Comparison of ENCODE assay signal across 8 mouse cellular contexts in genomic region chr7:35269443-35270024, GRCm38 (mm10). TPM values are rescaled to one million over a fixed set of nuclear protein-coding genes. Genes with fewer than 3 reads are reported as not detected.
DNase-seq lines count a peak whose midpoint lies in the region; ATAC-seq lines count a peak whose summit lies in the region.

No protein-coding gene starts in this region.

- peak overlapping the region; percentile 73 for H3K27ac ChIP-seq in embryonic facial prominence, embryonic 10.5 days (replicated peaks)
- no peak overlapping the region for H3K27ac ChIP-seq in heart, embryonic 11.5 days (ENCODE audit: low read depth, low read length)

- H3K4me3 ChIP-seq in embryonic facial prominence, embryonic 10.5 days = peak overlapping the region; percentile 55
- peak overlapping the region; percentile 44 for H3K4me3 ChIP-seq in heart, embryonic 11.5 days (ENCODE audit: low read depth, low read length)

- DNase-seq in CD4-positive helper T cell, adult 2 months (ENCODE audit: low read depth, low spot score) = peak; percentile 33
- DNase-seq in ZHBTc4 (ENCODE audit: low read depth, low spot score) = peak; percentile 88
- peak; percentile 80 for DNase-seq in embryonic facial prominence, embryonic 10.5 days (ENCODE audit: low spot score)
- peak; percentile 43 for DNase-seq in kidney, adult 9 months
- DNase-seq in lung, postnatal 10 days = peak; percentile 65
- DNase-seq in ovary, postnatal 14 days (ENCODE audit: low spot score) = peak; percentile 13
- no peak for DNase-seq in adipocyte (ENCODE audit: low spot score)

- WGBS in embryonic facial prominence, embryonic 10.5 days = 10% methylated on average over 21 of the region's 21 CpGs
- WGBS in heart, embryonic 11.5 days (ENCODE audit: insufficient replicate concordance) = 4% methylated on average over 21 of the region's 21 CpGs

- peak overlapping the region; percentile 87 for H3K4me2 ChIP-seq in heart, embryonic 11.5 days

- peaks cover 9% of the 10 kb centered on the region for H3K4me1 ChIP-seq in embryonic facial prominence, embryonic 10.5 days
- no peaks in the 10 kb centered on the region for H3K4me1 ChIP-seq in heart, embryonic 11.5 days (ENCODE audit: control insufficient read depth, insufficient read depth, low read length)

- ATAC-seq in heart, embryonic 11.5 days (replicated peaks; ENCODE audit: insufficient number of reproducible peaks, low FRiP score, low TSS enrichment) = 0 out of 2 replicates have a peak, but pooled peaks have one; percentile 39

- H3K36me3 ChIP-seq in embryonic facial prominence, embryonic 10.5 days (replicated peaks) = peaks cover 4% of the 10 kb centered on the region
- no peaks in the 10 kb centered on the region for H3K36me3 ChIP-seq in heart, embryonic 11.5 days (ENCODE audit: control insufficient read depth, insufficient read depth, low read length)

- H3K27me3 ChIP-seq in embryonic facial prominence, embryonic 10.5 days (replicated peaks; ENCODE audit: low read depth, poor library complexity, severe bottlenecking) = no peaks in the 10 kb centered on the region
- H3K27me3 ChIP-seq in heart, embryonic 11.5 days (ENCODE audit: control insufficient read depth, insufficient read depth, low read length) = no peaks in the 10 kb centered on the region

- H3K9ac ChIP-seq in heart, embryonic 11.5 days (ENCODE audit: low read depth, low read length) = peak overlapping the region; percentile 66

- H3K9me3 ChIP-seq in embryonic facial prominence, embryonic 10.5 days = peaks cover 5% of the 10 kb centered on the region
- H3K9me3 ChIP-seq in heart, embryonic 11.5 days (replicated peaks; ENCODE audit: control insufficient read depth, low read length) = peaks cover 4% of the 10 kb centered on the region; the same call in 1 of the 2 replicates

RNA-seq across cellular contexts. Expression of gene Gpatch1, which starts 48.7 kb away (rescaled TPM):
- 17.9 and 18.7 TPM in 2 replicates for polyA plus RNA-seq in embryonic facial prominence, embryonic 10.5 days (2016; fragmentation: Nextera tagmentation; extraction: Ambion mirVana)
- polyA plus RNA-seq in heart, embryonic 11.5 days (2014; fragmentation: Nextera tagmentation; extraction: Ambion mirVana) = 10.4 and 14.5 TPM in 2 replicates

RNA-seq across cellular contexts. Expression of gene Lrp3, which starts 54.2 kb away (rescaled TPM):
- polyA plus RNA-seq in embryonic facial prominence, embryonic 10.5 days (2016; fragmentation: Nextera tagmentation; extraction: Ambion mirVana) = 10.5 and 10.6 TPM in 2 replicates
- polyA plus RNA-seq in heart, embryonic 11.5 days (2014; fragmentation: Nextera tagmentation; extraction: Ambion mirVana) = 2.1 and 2.2 TPM in 2 replicates
